Mouse (Mus musculus) G1E (cell line): Measurements from ENCODE around the gene Cirbp. TPM values are rescaled to one million over a fixed set of nuclear protein-coding genes. Genes with fewer than 3 reads are reported as not detected.

ENCODE experiments used
- ATAC-seq: 2 replicates; pipeline ENCODE4 v1.8.0; 2016; ENCODE audit warnings: mild to moderate bottlenecking; ENCODE audit not compliant: insufficient number of reproducible peaks, poor library complexity, low FRiP score, severe bottlenecking; ENCODE audit errors: extremely low read depth
- DNase-seq: peaks from one replicate; pipeline ENCODE4 v3.0.0; 2012; ENCODE audit warnings: low spot score
- H3K27me3 ChIP-seq: 2 replicates; pipeline ENCODE4 v1.6.1; 2012; ENCODE audit warnings: mild to moderate bottlenecking, low read length, inconsistent platforms; ENCODE audit not compliant: insufficient read depth
- H3K36me3 ChIP-seq: replicated peaks from 2 replicates; pipeline ENCODE3; 2012; ENCODE audit warnings: mild to moderate bottlenecking, inconsistent platforms
- H3K4me1 ChIP-seq: 2 replicates; pipeline ENCODE4 v1.6.1; 2012; ENCODE audit warnings: low read depth, low read length, inconsistent platforms, mixed read lengths; ENCODE audit not compliant: insufficient read depth
- H3K4me3 ChIP-seq: 2 replicates; pipeline ENCODE4 v1.5.1; 2012; ENCODE audit warnings: low read depth, mild to moderate bottlenecking, inconsistent platforms, low read length, moderate library complexity, mixed read lengths
- H3K9me3 ChIP-seq: replicated peaks from 2 replicates; pipeline ENCODE4 v1.6.1; 2012; ENCODE audit warnings: inconsistent platforms
- CTCF ChIP-seq: IDR thresholded peaks from 2 replicates; pipeline ENCODE4 v1.5.1; 2012; ENCODE audit warnings: low read depth, low read length, inconsistent platforms, mixed read lengths
- GATA1 ChIP-seq: IDR thresholded peaks from 2 replicates; pipeline ENCODE4 v1.6.1; 2012; ENCODE audit warnings: borderline replicate concordance, low read length, inconsistent platforms, mixed read lengths
- GATA2 ChIP-seq: IDR thresholded peaks from 2 replicates; pipeline ENCODE4 v1.6.1; 2012; ENCODE audit warnings: low read depth, low read length, inconsistent platforms, borderline replicate concordance
- POLR2AphosphoS5 ChIP-seq: IDR thresholded peaks from 2 replicates; pipeline ENCODE4 v1.6.1; 2012; ENCODE audit warnings: low read depth, low read length, inconsistent platforms; ENCODE audit not compliant: insufficient replicate concordance
- TAL1 ChIP-seq: conservative IDR thresholded peaks from 2 replicates; pipeline ENCODE4 v1.6.1; 2012; ENCODE audit warnings: low read depth, low read length, inconsistent platforms, mixed read lengths
- polyA plus RNA-seq: library from polyadenylated mRNA; stranded (reverse); fragments of >175 nt; gene quantifications from 2 replicates; pipeline ENCODE4 v1.2.3, GENCODE M21; 2012
- total RNA-seq, 2 experiments: library from RNA; stranded (forward) in 1 of 2; stranded (reverse) in 1 of 2; fragments of 200-1000 nt in 1 of 2; fragments of >200 nt in 1 of 2; fragmentation: Nextera tagmentation in 1 of 2; gene quantifications; 2 replicates each; pipeline ENCODE4 v1.2.3; 2014 to 2017

The Cirbp gene
- total and polyA plus RNA-seq, 3 experiments, result 21.2 to 45.2 (median 34.8) TPM

GRCm38 (mm10) chr10:80121639-80122038, 44.1 kb upstream of the Cirbp start:
- Histone ChIP-seq H3K9me3 (no peaks in the 10 kb centered on the region), H3K36me3 (peaks cover 97% of the 10 kb centered on the region), H3K4me3 (no peak overlapping the region), H3K27me3 (no peaks in the 10 kb centered on the region), H3K4me1 (peaks cover 83% of the 10 kb centered on the region)
- no peak for TF ChIP-seq TAL1
- no peak for TF ChIP-seq GATA1
- TF ChIP-seq GATA2, result no peak
- TF ChIP-seq POLR2AphosphoS5, result no peak
- no peak for TF ChIP-seq CTCF
- DNase-seq, result no peak
- ATAC-seq, result no peak

- DNase-seq, result no peak
These were observed 41.7 kb upstream of the Cirbp start for GRCm38 (mm10) chr10:80123932-80124562.

GRCm38 (mm10) chr10:80127920-80128319, 37.9 kb upstream of the Cirbp start:
- TF ChIP-seq GATA1, result no peak
- no peak for TF ChIP-seq POLR2AphosphoS5
- TF ChIP-seq CTCF, result no peak
- no peak for TF ChIP-seq TAL1
- no peak for TF ChIP-seq GATA2
- Histone ChIP-seq H3K36me3 (peaks cover 100% of the 10 kb centered on the region), H3K4me1 (peaks cover 60% of the 10 kb centered on the region), H3K4me3 (no peak overlapping the region), H3K27me3 (no peaks in the 10 kb centered on the region; the same call in 1 of the 2 replicates), H3K9me3 (peaks cover 7% of the 10 kb centered on the region; the same call in 1 of the 2 replicates)
- ATAC-seq (no peak), DNase-seq (no peak)

More at GRCm38 (mm10) chr10:80123932-80124562, 41.7 kb upstream of the Cirbp start:
- Histone ChIP-seq H3K4me1 (peaks cover 61% of the 10 kb centered on the region), H3K9me3 (no peaks in the 10 kb centered on the region), H3K4me3 (peak overlapping the region; percentile 17; the same call in 1 of the 2 replicates), H3K36me3 (peaks cover 97% of the 10 kb centered on the region), H3K27me3 (no peaks in the 10 kb centered on the region)
- ATAC-seq, result no peak
- no peak for TF ChIP-seq CTCF
- TF ChIP-seq POLR2AphosphoS5, result no peak
- TF ChIP-seq TAL1, result no peak
- no peak for TF ChIP-seq GATA2
- TF ChIP-seq GATA1, result no peak

GRCm38 (mm10) chr10:80129846-80130245, 35.9 kb upstream of the Cirbp start:
- peaks cover 100% of the 10 kb centered on the region for H3K36me3 ChIP-seq
- H3K9me3 ChIP-seq, result peaks cover 7% of the 10 kb centered on the region; the same call in 1 of the 2 replicates
- ATAC-seq, result no peak
- no peak; the same call in 1 of the 2 replicates for TF ChIP-seq POLR2AphosphoS5
- no peak for TF ChIP-seq TAL1
- no peak for TF ChIP-seq GATA2
- no peak for TF ChIP-seq GATA1
- no peak for TF ChIP-seq CTCF
- H3K4me3 ChIP-seq, result no peak overlapping the region
- peaks cover 53% of the 10 kb centered on the region for H3K4me1 ChIP-seq
- no peaks in the 10 kb centered on the region; the same call in 1 of the 2 replicates for H3K27me3 ChIP-seq
- DNase-seq, result no peak

GRCm38 (mm10) chr10:80130403-80131031, 35.3 kb upstream of the Cirbp start:
- no peak; the same call in 1 of the 2 replicates for ATAC-seq
- Histone ChIP-seq H3K36me3 (peaks cover 100% of the 10 kb centered on the region), H3K4me1 (peaks cover 54% of the 10 kb centered on the region), H3K9me3 (peaks cover 7% of the 10 kb centered on the region; the same call in 1 of the 2 replicates), H3K27me3 (no peaks in the 10 kb centered on the region; the same call in 1 of the 2 replicates), H3K4me3 (0 out of 2 replicates have a peak overlapping the region, but pooled peaks have one; percentile 0)
- DNase-seq, result no peak
- no peak for TF ChIP-seq GATA1
- TF ChIP-seq CTCF, result no peak
- TF ChIP-seq TAL1, result no peak
- no peak for TF ChIP-seq GATA2
- no peak for TF ChIP-seq POLR2AphosphoS5

GRCm38 (mm10) chr10:80131316-80131951, 34.4 kb upstream of the Cirbp start:
- TF ChIP-seq TAL1 (no peak), POLR2AphosphoS5 (no peak; the same call in 1 of the 2 replicates), GATA2 (no peak), GATA1 (no peak), CTCF (no peak)
- peaks cover 7% of the 10 kb centered on the region; the same call in 1 of the 2 replicates for H3K9me3 ChIP-seq
- H3K4me1 ChIP-seq, result peaks cover 46% of the 10 kb centered on the region
- H3K36me3 ChIP-seq, result peaks cover 100% of the 10 kb centered on the region
- ATAC-seq (no peak), DNase-seq (no peak)
- H3K27me3 ChIP-seq, result no peaks in the 10 kb centered on the region; the same call in 1 of the 2 replicates
- peak overlapping the region; percentile 0; the same call in 1 of the 2 replicates for H3K4me3 ChIP-seq
